Mouse (Mus musculus): ENCODE data around the gene Znhit6. TPM values are rescaled to one million over a fixed set of nuclear protein-coding genes. Genes with fewer than 3 reads are reported as not detected.

Gene Znhit6
- polyA plus RNA-seq (2017; shearing (Covaris generic)): 34.7 TPM

GRCm38 (mm10) chr3:145575743-145576481 lies at the start of gene Znhit6:
Gene Znhit6 (plus strand): TSS chr3:145576205.

GRCm38 (mm10) chr3:145649852-145650202 lies 73.8 kb downstream of the Znhit6 start, which contains the start of gene Ccn1:
Gene Ccn1 (minus strand): TSS chr3:145649981.

Other genes starting within 250 kb of the Znhit6 start
- gene Ccn1, start 73.8 kb downstream of the Znhit6 start, polyA plus RNA-seq (2017; shearing (Covaris generic)): not detected
- gene Ddah1, start 182.5 kb downstream of the Znhit6 start, polyA plus RNA-seq (2017; shearing (Covaris generic)): 0.14 TPM